Mouse (Mus musculus): ENCODE results near the gene Adk. TPM values are rescaled to one million over a fixed set of nuclear protein-coding genes. Genes with fewer than 3 reads are reported as not detected.

Adk gene
- polyA plus RNA-seq (2015; fragmentation: Nextera tagmentation; extraction: Ambion mirVana), result 195 TPM in 2 replicates

DNA sequence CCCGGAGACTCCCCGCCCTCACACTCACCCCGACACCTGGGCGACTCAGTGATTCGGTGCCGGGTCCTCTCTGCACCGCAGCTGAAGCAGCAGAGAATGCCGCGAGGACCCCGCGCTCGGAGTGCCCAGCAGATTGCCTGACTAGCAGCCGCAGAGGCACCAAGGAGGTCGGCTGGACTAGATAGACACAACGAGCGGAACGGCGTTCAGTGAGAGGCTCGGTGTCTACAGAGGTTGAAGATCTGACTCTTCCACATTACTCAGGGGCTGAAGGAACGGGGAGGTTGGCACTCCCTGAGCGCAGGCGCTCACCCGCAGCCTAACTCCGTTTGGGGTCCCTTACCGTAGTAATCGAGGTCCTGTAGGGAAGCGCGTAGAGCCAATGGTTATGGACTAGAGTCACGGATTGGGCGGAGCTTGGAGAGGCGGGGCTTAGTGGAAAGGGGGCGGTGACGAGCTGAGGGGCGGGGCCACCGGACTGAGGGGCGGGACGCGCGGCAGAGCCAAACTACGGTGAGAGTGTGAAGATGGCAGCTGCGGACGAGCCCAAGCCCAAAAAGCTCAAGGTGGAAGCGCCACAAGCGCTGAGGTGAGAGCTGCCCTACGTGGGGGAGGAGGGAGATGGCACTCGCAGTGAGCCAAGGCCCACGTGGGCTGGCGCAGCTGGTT, at the start of gene Adk, which contains the start of gene Ap3m1:
Gene Adk, plus strand, starts transcription at position 463 of the 669 bp plus-strand sequence.
Gene Ap3m1, minus strand, starts transcription at position 397 of the 669 bp plus-strand sequence.
- no peaks in the 10 kb centered on the region; the same call in 1 of the 2 replicates for H3K36me3 ChIP-seq (ENCODE audit: control insufficient read depth, insufficient read depth, low read length)
- under 1% methylated on average over 48 of the region's 48 CpGs for WGBS
- H3K9ac ChIP-seq (ENCODE audit: low read length), result peak within 1 kb of the TSS; percentile 85
- H3K4me1 ChIP-seq (replicated peaks; ENCODE audit: control insufficient read depth, insufficient read depth, low read length), result peaks cover 14% of the 10 kb centered on the region; the same call in 1 of the 2 replicates
- H3K4me3 ChIP-seq (ENCODE audit: low read length), result peak within 1 kb of the TSS; percentile 95
- H3K27ac ChIP-seq (ENCODE audit: low read length), result peak within 1 kb of the TSS; percentile 86
- no peaks in the 10 kb centered on the region for H3K9me3 ChIP-seq (ENCODE audit: control insufficient read depth, low read length)
- no peaks in the 10 kb centered on the region for H3K27me3 ChIP-seq (ENCODE audit: control insufficient read depth, insufficient read depth, low read depth, low read length)
- peak; percentile 98 for ATAC-seq (ENCODE audit: low read depth)
- H3K4me2 ChIP-seq (ENCODE audit: low read depth, low read length), result peak within 1 kb of the TSS; percentile 62

DNA sequence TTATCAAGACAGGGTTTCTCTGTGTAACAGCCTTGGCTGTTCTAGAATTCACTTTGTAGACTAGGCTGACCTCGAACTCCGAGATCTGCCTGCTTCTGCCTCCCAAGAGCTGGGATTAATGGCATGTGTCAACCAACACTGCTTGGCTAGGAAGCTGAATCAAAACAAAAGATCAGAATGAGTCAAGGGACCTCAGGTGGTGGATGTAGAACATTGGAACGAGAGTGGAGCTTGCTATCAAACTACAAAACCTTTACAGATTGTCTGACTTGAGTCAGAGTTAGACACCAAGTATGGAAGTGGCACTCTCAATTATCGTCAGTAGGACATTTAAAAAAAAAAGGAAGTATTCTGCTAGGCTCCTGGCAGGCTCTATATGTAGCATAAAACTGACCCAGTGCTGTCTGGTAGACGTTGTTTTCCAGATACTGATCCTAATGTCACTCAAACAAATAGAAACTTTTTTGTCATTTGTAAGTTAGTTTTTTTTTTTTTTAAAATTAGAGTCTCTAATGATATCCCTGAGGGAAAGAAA, 38.5 kb upstream of the Adk start:
- H3K36me3 ChIP-seq (ENCODE audit: control insufficient read depth, insufficient read depth, low read length), result peaks cover 24% of the 10 kb centered on the region
- WGBS, result 83% methylated on average over 5 of the region's 5 CpGs
- H3K9me3 ChIP-seq (ENCODE audit: control insufficient read depth, low read length), result no peaks in the 10 kb centered on the region
- H3K4me3 ChIP-seq (ENCODE audit: low read length), result no peak overlapping the region
- no peak overlapping the region for H3K4me2 ChIP-seq (ENCODE audit: low read depth, low read length)
- H3K4me1 ChIP-seq (replicated peaks; ENCODE audit: control insufficient read depth, insufficient read depth, low read length), result no peaks in the 10 kb centered on the region
- no peak overlapping the region for H3K9ac ChIP-seq (ENCODE audit: low read length)
- no peaks in the 10 kb centered on the region for H3K27me3 ChIP-seq (ENCODE audit: control insufficient read depth, insufficient read depth, low read depth, low read length)
- ATAC-seq (ENCODE audit: low read depth), result no peak
- no peak overlapping the region for H3K27ac ChIP-seq (ENCODE audit: low read length)

DNA sequence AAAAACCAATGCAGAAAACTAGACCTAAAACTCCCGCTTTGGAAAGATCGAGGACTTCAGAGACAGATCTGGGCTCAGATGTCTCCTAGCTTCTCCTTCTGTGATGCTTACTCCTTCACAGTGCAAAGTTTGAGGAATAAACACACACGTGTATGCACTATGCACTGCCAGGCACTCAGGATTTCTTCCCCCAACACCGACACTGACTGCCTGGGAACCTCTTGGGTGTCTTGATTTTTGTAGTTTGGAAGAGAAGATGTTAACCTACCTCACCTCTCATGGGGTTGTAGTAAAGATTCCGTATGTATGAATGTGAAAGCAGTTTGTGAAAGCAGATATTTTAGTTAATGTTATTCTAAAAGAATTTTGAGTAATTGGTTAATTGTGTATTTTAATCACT, 34.5 kb upstream of the Adk start:
- Histone ChIP-seq H3K36me3 (ENCODE audit: control insufficient read depth, insufficient read depth, low read length) (peaks cover 27% of the 10 kb centered on the region), H3K4me2 (ENCODE audit: low read depth, low read length) (no peak overlapping the region), H3K4me3 (ENCODE audit: low read length) (no peak overlapping the region), H3K9ac (ENCODE audit: low read length) (no peak overlapping the region), H3K9me3 (ENCODE audit: control insufficient read depth, low read length) (no peaks in the 10 kb centered on the region), H3K4me1 (replicated peaks; ENCODE audit: control insufficient read depth, insufficient read depth, low read length) (no peaks in the 10 kb centered on the region), H3K27ac (ENCODE audit: low read length) (no peak overlapping the region), H3K27me3 (ENCODE audit: control insufficient read depth, insufficient read depth, low read depth, low read length) (no peaks in the 10 kb centered on the region)
- no peak for ATAC-seq (ENCODE audit: low read depth)
- WGBS, result 88% methylated on average over 5 of the region's 5 CpGs

DNA sequence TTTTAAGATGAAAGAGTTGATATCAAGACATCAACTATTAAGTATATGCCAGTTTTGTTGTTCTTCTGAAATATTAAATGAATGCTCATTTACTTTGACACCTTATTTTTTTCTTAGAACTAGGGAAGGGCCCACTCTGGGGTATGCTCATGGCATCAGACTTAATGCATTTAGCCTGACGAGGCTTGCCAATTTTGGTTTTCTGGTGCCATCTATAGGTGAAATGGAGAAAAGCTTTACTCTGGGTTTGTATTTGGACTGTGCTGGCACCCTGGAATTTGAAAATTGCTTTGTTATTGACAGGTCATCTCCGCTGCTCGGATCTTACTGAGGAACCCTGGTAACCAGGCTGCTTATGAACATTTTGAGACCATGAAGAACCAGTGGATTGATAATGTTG, 33.4 kb upstream of the Adk start:
- Histone ChIP-seq H3K4me2 (ENCODE audit: low read depth, low read length) (no peak overlapping the region), H3K9ac (ENCODE audit: low read length) (no peak overlapping the region), H3K27me3 (ENCODE audit: control insufficient read depth, insufficient read depth, low read depth, low read length) (no peaks in the 10 kb centered on the region), H3K4me3 (ENCODE audit: low read length) (no peak overlapping the region), H3K4me1 (replicated peaks; ENCODE audit: control insufficient read depth, insufficient read depth, low read length) (no peaks in the 10 kb centered on the region), H3K27ac (ENCODE audit: low read length) (no peak overlapping the region), H3K9me3 (ENCODE audit: control insufficient read depth, low read length) (no peaks in the 10 kb centered on the region), H3K36me3 (ENCODE audit: control insufficient read depth, insufficient read depth, low read length) (peaks cover 32% of the 10 kb centered on the region)
- ATAC-seq (ENCODE audit: low read depth), result peak; percentile 67
- 41% methylated on average over 3 of the region's 3 CpGs for WGBS

DNA sequence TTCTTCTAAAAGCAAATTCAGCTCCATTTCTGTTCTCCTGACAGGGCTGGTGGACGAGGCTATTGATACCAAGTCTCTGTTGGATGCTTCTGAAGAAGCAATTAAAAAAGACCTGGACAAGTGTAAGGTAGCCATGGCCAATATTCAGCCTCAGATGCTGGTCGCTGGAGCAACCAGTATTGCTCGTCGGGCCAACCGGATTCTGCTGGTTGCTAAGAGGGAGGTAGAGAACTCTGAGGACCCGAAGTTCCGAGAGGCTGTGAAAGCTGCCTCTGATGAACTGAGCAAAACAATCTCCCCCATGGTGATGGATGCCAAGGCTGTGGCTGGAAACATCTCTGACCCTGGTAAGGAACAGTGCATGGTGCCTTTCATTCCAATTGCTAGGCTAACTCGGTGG, 31.9 kb upstream of the Adk start:
- H3K4me1 ChIP-seq (replicated peaks; ENCODE audit: control insufficient read depth, insufficient read depth, low read length), result no peaks in the 10 kb centered on the region
- no peaks in the 10 kb centered on the region for H3K27me3 ChIP-seq (ENCODE audit: control insufficient read depth, insufficient read depth, low read depth, low read length)
- H3K9ac ChIP-seq (ENCODE audit: low read length), result no peak overlapping the region
- no peaks in the 10 kb centered on the region for H3K9me3 ChIP-seq (ENCODE audit: control insufficient read depth, low read length)
- H3K4me3 ChIP-seq (ENCODE audit: low read length), result no peak overlapping the region
- ATAC-seq (ENCODE audit: low read depth), result no peak
- H3K27ac ChIP-seq (ENCODE audit: low read length), result no peak overlapping the region
- peaks cover 39% of the 10 kb centered on the region for H3K36me3 ChIP-seq (ENCODE audit: control insufficient read depth, insufficient read depth, low read length)
- no peak overlapping the region for H3K4me2 ChIP-seq (ENCODE audit: low read depth, low read length)
- WGBS, result 87% methylated on average over 8 of the region's 8 CpGs

DNA sequence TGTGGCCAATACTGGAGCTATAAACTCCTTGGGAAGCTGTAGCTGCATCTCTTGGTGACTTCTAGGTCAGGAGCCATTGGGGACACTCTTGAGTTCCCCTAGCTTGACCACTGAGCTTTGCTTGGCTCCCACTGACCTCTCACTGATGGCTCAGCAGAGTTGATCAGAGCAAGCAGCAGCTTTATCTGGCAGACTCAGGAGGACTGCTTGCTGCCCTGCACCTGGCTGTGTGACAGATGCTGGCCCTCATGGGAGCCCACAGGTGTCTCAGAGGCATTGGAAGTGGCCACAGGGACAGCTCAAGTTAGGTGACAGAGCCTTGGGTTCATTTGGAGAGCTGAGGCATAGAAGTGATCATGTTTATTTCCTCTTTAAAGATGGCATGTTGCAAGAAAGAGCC, 24.8 kb upstream of the Adk start:
- ATAC-seq (ENCODE audit: low read depth), result no peak
- Histone ChIP-seq H3K9me3 (ENCODE audit: control insufficient read depth, low read length) (no peaks in the 10 kb centered on the region), H3K27me3 (ENCODE audit: control insufficient read depth, insufficient read depth, low read depth, low read length) (no peaks in the 10 kb centered on the region), H3K36me3 (ENCODE audit: control insufficient read depth, insufficient read depth, low read length) (peaks cover 46% of the 10 kb centered on the region), H3K4me3 (ENCODE audit: low read length) (no peak overlapping the region), H3K4me1 (replicated peaks; ENCODE audit: control insufficient read depth, insufficient read depth, low read length) (peaks cover 8% of the 10 kb centered on the region; the same call in 1 of the 2 replicates), H3K27ac (ENCODE audit: low read length) (no peak overlapping the region), H3K9ac (ENCODE audit: low read length) (no peak overlapping the region), H3K4me2 (ENCODE audit: low read depth, low read length) (no peak overlapping the region)

DNA sequence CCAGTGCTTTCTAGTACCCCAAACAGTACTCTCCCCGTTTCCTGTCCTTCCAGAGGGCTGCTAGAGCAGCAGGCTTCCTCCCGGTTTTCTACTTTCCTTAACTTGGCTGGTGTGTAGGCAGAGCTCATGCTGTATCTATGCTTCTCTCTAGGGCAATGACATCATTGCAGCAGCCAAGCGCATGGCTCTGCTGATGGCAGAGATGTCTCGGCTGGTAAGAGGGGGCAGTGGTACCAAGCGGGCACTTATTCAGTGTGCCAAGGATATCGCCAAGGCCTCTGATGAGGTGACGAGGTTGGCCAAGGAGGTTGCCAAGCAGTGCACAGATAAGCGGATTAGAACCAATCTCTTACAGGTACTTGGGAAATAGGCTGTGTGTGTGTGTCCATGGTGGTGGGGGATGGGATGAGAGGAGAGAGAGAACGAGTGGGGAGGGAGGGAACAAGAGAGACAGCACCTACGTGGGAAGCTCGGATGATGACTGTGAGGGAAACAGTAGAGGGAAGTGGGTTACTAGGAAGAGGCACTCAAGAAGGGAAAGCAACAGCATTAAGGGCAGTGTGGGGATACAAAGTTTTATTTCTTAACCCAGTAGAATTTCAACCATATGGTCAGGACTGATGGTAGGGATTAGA, 23.2 kb upstream of the Adk start:
- H3K4me1 ChIP-seq (replicated peaks; ENCODE audit: control insufficient read depth, insufficient read depth, low read length), result peaks cover 8% of the 10 kb centered on the region; the same call in 1 of the 2 replicates
- 82% methylated on average over 11 of the region's 11 CpGs for WGBS
- H3K4me2 ChIP-seq (ENCODE audit: low read depth, low read length), result no peak overlapping the region
- peaks cover 42% of the 10 kb centered on the region for H3K36me3 ChIP-seq (ENCODE audit: control insufficient read depth, insufficient read depth, low read length)
- H3K27ac ChIP-seq (ENCODE audit: low read length), result no peak overlapping the region
- H3K27me3 ChIP-seq (ENCODE audit: control insufficient read depth, insufficient read depth, low read depth, low read length), result no peaks in the 10 kb centered on the region
- no peak overlapping the region for H3K9ac ChIP-seq (ENCODE audit: low read length)
- no peak overlapping the region for H3K4me3 ChIP-seq (ENCODE audit: low read length)
- H3K9me3 ChIP-seq (ENCODE audit: control insufficient read depth, low read length), result no peaks in the 10 kb centered on the region
- ATAC-seq (ENCODE audit: low read depth), result no peak

DNA sequence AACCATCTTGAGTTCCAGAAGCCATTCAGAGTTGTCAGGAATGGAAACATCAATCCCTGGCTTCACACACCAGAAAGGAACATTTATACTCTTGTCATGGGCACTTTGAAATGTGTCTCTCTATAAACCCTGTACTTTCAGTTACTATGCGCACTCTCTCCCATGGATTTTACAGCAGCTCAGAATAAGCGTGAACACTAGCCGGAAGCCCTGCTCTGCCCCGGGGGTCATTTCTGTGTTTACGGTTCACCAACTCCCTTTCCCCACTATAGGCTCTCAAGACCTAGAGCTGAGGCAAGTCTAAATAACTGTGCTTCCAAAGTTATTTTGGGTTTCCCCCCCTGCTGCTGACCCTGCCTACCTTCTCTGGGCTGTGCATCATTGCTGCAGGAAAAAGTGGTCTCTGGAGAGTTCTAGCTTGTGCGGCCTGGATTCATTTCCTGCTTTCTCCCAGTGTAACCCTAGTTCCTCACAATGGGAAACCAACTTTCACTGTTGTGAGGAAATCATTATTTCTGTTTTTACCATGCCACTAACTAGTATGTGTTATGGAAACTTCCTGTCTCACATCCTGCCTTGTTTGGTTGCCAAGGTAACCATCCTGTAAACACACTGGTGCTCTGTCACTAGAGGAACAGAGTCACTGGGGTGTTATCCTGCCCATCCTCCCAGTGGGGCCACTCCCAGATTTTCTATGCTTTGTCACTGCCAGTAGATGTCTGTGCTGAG, 20.4 kb upstream of the Adk start:
- Histone ChIP-seq H3K27me3 (ENCODE audit: control insufficient read depth, insufficient read depth, low read depth, low read length) (no peaks in the 10 kb centered on the region), H3K4me2 (ENCODE audit: low read depth, low read length) (no peak overlapping the region), H3K27ac (ENCODE audit: low read length) (peak overlapping the region; percentile 74), H3K9me3 (ENCODE audit: control insufficient read depth, low read length) (no peaks in the 10 kb centered on the region), H3K9ac (ENCODE audit: low read length) (no peak overlapping the region), H3K36me3 (ENCODE audit: control insufficient read depth, insufficient read depth, low read length) (peaks cover 37% of the 10 kb centered on the region), H3K4me1 (replicated peaks; ENCODE audit: control insufficient read depth, insufficient read depth, low read length) (peaks cover 8% of the 10 kb centered on the region; the same call in 1 of the 2 replicates), H3K4me3 (ENCODE audit: low read length) (no peak overlapping the region)
- 62% methylated on average over 6 of the region's 6 CpGs for WGBS
- peak; percentile 88 for ATAC-seq (ENCODE audit: low read depth)

DNA sequence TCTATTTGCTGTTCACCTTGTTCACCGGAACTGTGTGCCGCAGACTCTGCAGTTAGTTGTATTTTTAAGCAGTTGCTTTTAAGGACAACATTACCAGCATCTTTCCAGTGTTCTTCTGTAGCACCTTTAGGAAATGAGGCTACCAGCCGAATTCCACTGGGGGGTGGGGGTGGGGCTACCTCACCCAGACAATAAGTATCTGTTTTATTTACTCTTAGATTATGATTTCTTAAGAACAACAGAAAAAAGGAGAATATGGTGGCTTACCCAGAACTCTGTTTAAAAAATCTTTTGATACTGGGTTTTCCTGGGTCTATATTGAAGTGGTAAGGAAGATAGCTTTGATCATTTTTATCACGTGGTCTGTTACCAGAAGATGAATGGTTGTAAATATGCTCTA, 18.1 kb upstream of the Adk start:
- no peak overlapping the region for H3K4me3 ChIP-seq (ENCODE audit: low read length)
- H3K4me2 ChIP-seq (ENCODE audit: low read depth, low read length), result no peak overlapping the region
- no peak overlapping the region for H3K9ac ChIP-seq (ENCODE audit: low read length)
- ATAC-seq (ENCODE audit: low read depth), result no peak
- peaks cover 8% of the 10 kb centered on the region; the same call in 1 of the 2 replicates for H3K4me1 ChIP-seq (replicated peaks; ENCODE audit: control insufficient read depth, insufficient read depth, low read length)
- H3K27ac ChIP-seq (ENCODE audit: low read length), result no peak overlapping the region
- no peaks in the 10 kb centered on the region for H3K9me3 ChIP-seq (ENCODE audit: control insufficient read depth, low read length)
- H3K36me3 ChIP-seq (ENCODE audit: control insufficient read depth, insufficient read depth, low read length), result peaks cover 30% of the 10 kb centered on the region
- WGBS, result 89% methylated on average over 4 of the region's 4 CpGs
- H3K27me3 ChIP-seq (ENCODE audit: control insufficient read depth, insufficient read depth, low read depth, low read length), result no peaks in the 10 kb centered on the region

All from lung, embryonic 16.5 days (tissue).